Comparison of ENCODE assay signal across 8 mouse cellular contexts in genomic region chr1:65112807-65113196, GRCm38 (mm10). TPM values are rescaled to one million over a fixed set of nuclear protein-coding genes. Genes with fewer than 3 reads are reported as not detected.
DNase-seq lines count a peak whose midpoint lies in the region; ATAC-seq and TF ChIP-seq lines count a peak whose summit lies in the region.

No protein-coding gene starts in this region.

- peak overlapping the region; percentile 34 for H3K4me2 ChIP-seq in hindbrain, embryonic 16.5 days (ENCODE audit: low read length)
- peak overlapping the region; percentile 0; the same call in 1 of the 2 replicates for H3K4me2 ChIP-seq in stomach, postnatal 0 days (replicated peaks; ENCODE audit: low read depth)

- peak overlapping the region; percentile 79 for H3K27ac ChIP-seq in bone marrow macrophage, adult 2 months (ENCODE audit: insufficient read depth, low read depth, low read length)
- H3K27ac ChIP-seq in hindbrain, embryonic 16.5 days (ENCODE audit: low read depth, low read length): no peak overlapping the region
- peak overlapping the region; percentile 13; the same call in 1 of the 2 replicates for H3K27ac ChIP-seq in stomach, postnatal 0 days (replicated peaks)

- no peak overlapping the region for H3K9ac ChIP-seq in hindbrain, embryonic 16.5 days (ENCODE audit: low read depth, low read length)
- no peak overlapping the region for H3K9ac ChIP-seq in stomach, postnatal 0 days (ENCODE audit: low read length)

- TF ChIP-seq CTCF in bone marrow macrophage, adult 2 months (IDR thresholded peaks at IDR 0.05; ENCODE audit: low read depth, low read length): no peak
- TF ChIP-seq CTCF in stomach, postnatal 0 days (IDR thresholded peaks at IDR 0.05; ENCODE audit: low read depth): no peak

- no peak for ATAC-seq in hindbrain, embryonic 16.5 days
- no peak; the same call in 1 of the 2 replicates for ATAC-seq in stomach, postnatal 0 days (ENCODE audit: low FRiP score, low TSS enrichment)

- TF ChIP-seq POLR2A in bone marrow macrophage, adult 2 months (IDR thresholded peaks at IDR 0.05; ENCODE audit: borderline replicate concordance, low read depth, low read length): no peak

- no peaks in the 10 kb centered on the region for H3K9me3 ChIP-seq in hindbrain, embryonic 16.5 days (ENCODE audit: control insufficient read depth, low read length)
- H3K9me3 ChIP-seq in stomach, postnatal 0 days (ENCODE audit: control insufficient read depth, low read length): no peaks in the 10 kb centered on the region

- peaks cover 37% of the 10 kb centered on the region for H3K4me1 ChIP-seq in bone marrow macrophage, adult 2 months (ENCODE audit: control insufficient read depth, insufficient read depth, low read length)
- H3K4me1 ChIP-seq in hindbrain, embryonic 16.5 days (ENCODE audit: control insufficient read depth, insufficient read depth, low read depth, low read length): no peaks in the 10 kb centered on the region; the same call in 1 of the 2 replicates
- H3K4me1 ChIP-seq in stomach, postnatal 0 days (replicated peaks; ENCODE audit: control insufficient read depth, insufficient read depth): no peaks in the 10 kb centered on the region

- WGBS in hindbrain, embryonic 16.5 days: 50% methylated on average over 14 of the region's 14 CpGs
- WGBS in stomach, postnatal 0 days: 52% methylated on average over 14 of the region's 14 CpGs

- no peak for TF ChIP-seq EP300 in stomach, postnatal 0 days (optimal IDR thresholded peaks at IDR 0.05)

- no peaks in the 10 kb centered on the region for H3K36me3 ChIP-seq in hindbrain, embryonic 16.5 days (ENCODE audit: control insufficient read depth, insufficient read depth, low read length)
- H3K36me3 ChIP-seq in stomach, postnatal 0 days (ENCODE audit: control insufficient read depth, insufficient read depth, low read length): no peaks in the 10 kb centered on the region

- no peaks in the 10 kb centered on the region for H3K27me3 ChIP-seq in hindbrain, embryonic 16.5 days (replicated peaks; ENCODE audit: control insufficient read depth, insufficient read depth, low read length)
- H3K27me3 ChIP-seq in stomach, postnatal 0 days (ENCODE audit: control insufficient read depth, insufficient read depth, low read length): no peaks in the 10 kb centered on the region

- H3K4me3 ChIP-seq in bone marrow macrophage, adult 2 months (ENCODE audit: insufficient read depth, low read length): no peak overlapping the region
- H3K4me3 ChIP-seq in hindbrain, embryonic 16.5 days (ENCODE audit: low read length): peak overlapping the region; percentile 0; the same call in 1 of the 2 replicates
- no peak overlapping the region for H3K4me3 ChIP-seq in stomach, postnatal 0 days (ENCODE audit: low read depth, low read length)

- peak; percentile 50 to 77 for DNase-seq in adrenal gland, adult (ENCODE audit: inconsistent age in 2 of 2, low spot score in 1 of 2)
- DNase-seq in adrenal gland, postnatal 4 days (ENCODE audit: low spot score in 2 of 2): no peak
- DNase-seq in lung, postnatal 25 days (ENCODE audit: low spot score): peak; percentile 39
- no peak for DNase-seq in stomach, postnatal 0 days (ENCODE audit: low spot score)
- DNase-seq in left cerebral cortex, adult 18-20 months (ENCODE audit: low spot score in 2 of 2): no peak
- DNase-seq in cerebellum, postnatal 10 days: no peak

RNA-seq across cellular contexts. Expression of gene Gm28845, which starts 6.6 kb away (rescaled TPM):
- total RNA-seq in adrenal gland, postnatal 4 days (2021): not detected
- not detected in 2 replicates for polyA plus RNA-seq in bone marrow macrophage, adult 2 months (2012; ENCODE audit: insufficient read depth, insufficient read length, missing spikeins)
- polyA plus RNA-seq in hindbrain, embryonic 16.5 days (2015; fragmentation: Nextera tagmentation; extraction: Ambion mirVana): 0.27 and 0.99 TPM in 2 replicates
- polyA plus RNA-seq in stomach, postnatal 0 days (2015; fragmentation: Nextera tagmentation; extraction: Ambion mirVana): not detected in 2 replicates
- under 1 TPM in 1 of 2 experiments, not detected in 1; 0.91 TPM for total RNA-seq in left cerebral cortex, adult 18-20 months (2021)

RNA-seq across cellular contexts. Expression of gene Cryga, which starts 9.6 kb away (rescaled TPM):
- total RNA-seq in adrenal gland, postnatal 4 days (2021): not detected
- polyA plus RNA-seq in bone marrow macrophage, adult 2 months (2012; ENCODE audit: insufficient read depth, insufficient read length, missing spikeins): not detected in 2 replicates
- polyA plus RNA-seq in hindbrain, embryonic 16.5 days (2015; fragmentation: Nextera tagmentation; extraction: Ambion mirVana): 0.34 and 0.68 TPM in 2 replicates
- not detected in 2 replicates for polyA plus RNA-seq in stomach, postnatal 0 days (2015; fragmentation: Nextera tagmentation; extraction: Ambion mirVana)
- total RNA-seq in left cerebral cortex, adult 18-20 months (2021): not detected

RNA-seq across cellular contexts. Expression of gene D630023F18Rik, which starts 10.2 kb away (rescaled TPM):
- total RNA-seq in adrenal gland, postnatal 4 days (2021): 1 to 10 TPM in 1 of 2 experiments, not detected in 1; 1.2 TPM
- polyA plus RNA-seq in bone marrow macrophage, adult 2 months (2012; ENCODE audit: insufficient read depth, insufficient read length, missing spikeins): 1.3 and 2.1 TPM in 2 replicates
- polyA plus RNA-seq in hindbrain, embryonic 16.5 days (2015; fragmentation: Nextera tagmentation; extraction: Ambion mirVana): 2.4 and 4.0 TPM in 2 replicates
- polyA plus RNA-seq in stomach, postnatal 0 days (2015; fragmentation: Nextera tagmentation; extraction: Ambion mirVana): 0.16 and 0.27 TPM in 2 replicates
- 1 to 10 TPM; 5.6 to 6.7 TPM for total RNA-seq in left cerebral cortex, adult 18-20 months (2021)

RNA-seq across cellular contexts. Expression of gene Crygb, which starts 30.7 kb away (rescaled TPM):
- total RNA-seq in adrenal gland, postnatal 4 days (2021): not detected
- not detected in 2 replicates for polyA plus RNA-seq in bone marrow macrophage, adult 2 months (2012; ENCODE audit: insufficient read depth, insufficient read length, missing spikeins)
- 0.26 and 0.41 TPM in 2 replicates for polyA plus RNA-seq in hindbrain, embryonic 16.5 days (2015; fragmentation: Nextera tagmentation; extraction: Ambion mirVana)
- not detected in 2 replicates for polyA plus RNA-seq in stomach, postnatal 0 days (2015; fragmentation: Nextera tagmentation; extraction: Ambion mirVana)
- not detected for total RNA-seq in left cerebral cortex, adult 18-20 months (2021)

RNA-seq across cellular contexts. Expression of gene Crygc, which starts 39.3 kb away (rescaled TPM):
- total RNA-seq in adrenal gland, postnatal 4 days (2021): not detected
- not detected in 2 replicates for polyA plus RNA-seq in bone marrow macrophage, adult 2 months (2012; ENCODE audit: insufficient read depth, insufficient read length, missing spikeins)
- not detected in 2 replicates for polyA plus RNA-seq in hindbrain, embryonic 16.5 days (2015; fragmentation: Nextera tagmentation; extraction: Ambion mirVana)
- polyA plus RNA-seq in stomach, postnatal 0 days (2015; fragmentation: Nextera tagmentation; extraction: Ambion mirVana): not detected in 2 replicates
- not detected for total RNA-seq in left cerebral cortex, adult 18-20 months (2021)

Comparison
In these comparisons a context has a peak if more than half of its experiments do, and no peak if none do; other contexts are left out.
1. DNase-seq: peak in adrenal gland, adult (2 of 2) and lung, postnatal 25 days (single experiment); none in adrenal gland, postnatal 4 days (0 of 2), stomach, postnatal 0 days (single experiment), left cerebral cortex, adult 18-20 months (0 of 2) and cerebellum, postnatal 10 days (0 of 2).